Mouse (Mus musculus): ENCODE data around the gene Vwa8.
"Not testable (repeated sequence)": the region's sequence is repeated elsewhere in the genome, so short reads cannot be mapped to it uniquely, and the experiment has no call there.

The Vwa8 gene

GRCm38 (mm10) chr14:78972424-78972823, 123.6 kb downstream of the Vwa8 start:
- Histone ChIP-seq H3K27me3 (ENCODE audit: insufficient read depth, low read length) (no peaks in the 10 kb centered on the region), H3K9me3 (ENCODE audit: low read length) (no peaks in the 10 kb centered on the region), H3K4me1 (replicated peaks; ENCODE audit: low read depth, low read length) (no peaks in the 10 kb centered on the region), H3K4me3 (replicated peaks; ENCODE audit: low read length) (no peak overlapping the region), H3K36me3 (ENCODE audit: insufficient read depth, low read length) (peaks cover 5% of the 10 kb centered on the region; the same call in 1 of the 2 replicates)
- TF ChIP-seq CTCF (conservative IDR thresholded peaks at IDR 0.05; ENCODE audit: low read length) (no peak), NANOG (IDR thresholded peaks at IDR 0.05; ENCODE audit: borderline replicate concordance, low read length) (no peak), POU5F1 (IDR thresholded peaks at IDR 0.05; ENCODE audit: borderline replicate concordance, low read length) (no peak)

GRCm38 (mm10) chr14:78983104-78983503, 134.3 kb downstream of the Vwa8 start:
- no peak for TF ChIP-seq POU5F1 (IDR thresholded peaks at IDR 0.05; ENCODE audit: borderline replicate concordance, low read length)
- no peak for TF ChIP-seq NANOG (IDR thresholded peaks at IDR 0.05; ENCODE audit: borderline replicate concordance, low read length)
- H3K27me3 ChIP-seq (ENCODE audit: insufficient read depth, low read length): no peaks in the 10 kb centered on the region
- H3K36me3 ChIP-seq (ENCODE audit: insufficient read depth, low read length): peaks cover 14% of the 10 kb centered on the region
- no peak overlapping the region for H3K4me3 ChIP-seq (replicated peaks; ENCODE audit: low read length)
- H3K9me3 ChIP-seq (ENCODE audit: low read length): no peaks in the 10 kb centered on the region
- no peaks in the 10 kb centered on the region for H3K4me1 ChIP-seq (replicated peaks; ENCODE audit: low read depth, low read length)

DNA sequence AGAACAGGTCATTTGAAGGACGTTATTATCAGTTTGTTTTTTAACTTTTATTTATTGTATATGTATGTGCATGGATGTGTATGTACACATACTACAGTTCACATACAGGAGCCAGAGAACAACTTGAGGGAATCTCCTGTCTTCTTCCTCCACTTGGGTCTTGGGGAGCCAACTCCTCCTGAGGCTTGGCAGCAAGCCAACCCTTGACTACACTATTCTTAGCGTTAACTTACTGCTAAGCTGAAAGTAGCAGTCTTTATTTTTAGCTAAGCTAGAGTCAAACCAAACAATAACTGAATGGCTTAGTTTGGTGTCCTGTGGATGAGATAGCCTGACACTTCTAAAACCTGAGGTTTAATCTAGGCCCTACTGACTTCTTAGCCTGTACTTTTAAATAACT, 135.4 kb downstream of the Vwa8 start:
- peaks cover 17% of the 10 kb centered on the region for H3K36me3 ChIP-seq (ENCODE audit: insufficient read depth, low read length)
- no peak for TF ChIP-seq CTCF (conservative IDR thresholded peaks at IDR 0.05; ENCODE audit: low read length)
- no peak for TF ChIP-seq POU5F1 (IDR thresholded peaks at IDR 0.05; ENCODE audit: borderline replicate concordance, low read length)
- TF ChIP-seq NANOG (IDR thresholded peaks at IDR 0.05; ENCODE audit: borderline replicate concordance, low read length): no peak
- no peaks in the 10 kb centered on the region for H3K4me1 ChIP-seq (replicated peaks; ENCODE audit: low read depth, low read length)
- H3K27me3 ChIP-seq (ENCODE audit: insufficient read depth, low read length): no peaks in the 10 kb centered on the region
- no peaks in the 10 kb centered on the region for H3K9me3 ChIP-seq (ENCODE audit: low read length)
- H3K4me3 ChIP-seq (replicated peaks; ENCODE audit: low read length): no peak overlapping the region

GRCm38 (mm10) chr14:78987543-78987942, 138.7 kb downstream of the Vwa8 start:
- Histone ChIP-seq H3K4me3 (replicated peaks; ENCODE audit: low read length) (no peak overlapping the region), H3K9me3 (ENCODE audit: low read length) (no peaks in the 10 kb centered on the region), H3K27me3 (ENCODE audit: insufficient read depth, low read length) (no peaks in the 10 kb centered on the region), H3K4me1 (replicated peaks; ENCODE audit: low read depth, low read length) (no peaks in the 10 kb centered on the region), H3K36me3 (ENCODE audit: insufficient read depth, low read length) (peaks cover 15% of the 10 kb centered on the region)
- TF ChIP-seq POU5F1 (IDR thresholded peaks at IDR 0.05; ENCODE audit: borderline replicate concordance, low read length): no peak
- TF ChIP-seq CTCF (conservative IDR thresholded peaks at IDR 0.05; ENCODE audit: low read length): no peak
- TF ChIP-seq NANOG (IDR thresholded peaks at IDR 0.05; ENCODE audit: borderline replicate concordance, low read length): no peak

DNA sequence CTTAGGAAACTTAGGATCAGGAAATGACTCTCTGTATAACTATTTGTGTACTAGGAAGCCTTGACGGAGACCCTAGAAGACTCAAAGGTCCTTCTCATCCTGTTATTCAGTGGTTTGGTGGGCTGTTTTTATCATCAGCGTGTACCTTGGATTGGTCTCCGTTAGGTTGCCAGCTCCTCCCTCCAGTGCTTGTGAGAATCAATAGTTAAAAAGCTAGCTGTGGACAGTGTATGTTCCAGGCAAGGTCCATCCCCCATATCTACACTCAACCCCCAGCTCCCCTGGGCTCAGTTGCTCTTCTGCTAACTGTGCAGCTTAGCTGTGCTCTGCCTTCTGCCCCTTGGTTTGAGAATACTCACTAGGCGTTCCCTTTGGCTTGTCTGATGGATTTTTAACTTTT, 143.6 kb downstream of the Vwa8 start:
- peaks cover 31% of the 10 kb centered on the region for H3K36me3 ChIP-seq (ENCODE audit: insufficient read depth, low read length)
- no peak overlapping the region for H3K4me3 ChIP-seq (replicated peaks; ENCODE audit: low read length)
- H3K9me3 ChIP-seq (ENCODE audit: low read length): no peaks in the 10 kb centered on the region
- TF ChIP-seq POU5F1 (IDR thresholded peaks at IDR 0.05; ENCODE audit: borderline replicate concordance, low read length) (no peak), NANOG (IDR thresholded peaks at IDR 0.05; ENCODE audit: borderline replicate concordance, low read length) (no peak), CTCF (conservative IDR thresholded peaks at IDR 0.05; ENCODE audit: low read length) (no peak)
- H3K4me1 ChIP-seq (replicated peaks; ENCODE audit: low read depth, low read length): no peaks in the 10 kb centered on the region
- H3K27me3 ChIP-seq (ENCODE audit: insufficient read depth, low read length): no peaks in the 10 kb centered on the region

- TF ChIP-seq NANOG (IDR thresholded peaks at IDR 0.05; ENCODE audit: borderline replicate concordance, low read length): no peak
- Histone ChIP-seq H3K4me3 (replicated peaks; ENCODE audit: low read length) (no peak overlapping the region), H3K4me1 (replicated peaks; ENCODE audit: low read depth, low read length) (no peaks in the 10 kb centered on the region), H3K9me3 (ENCODE audit: low read length) (no peaks in the 10 kb centered on the region), H3K27me3 (ENCODE audit: insufficient read depth, low read length) (no peaks in the 10 kb centered on the region), H3K36me3 (ENCODE audit: insufficient read depth, low read length) (peaks cover 25% of the 10 kb centered on the region)
Observed at GRCm38 (mm10) chr14:78993515-78993914, 144.7 kb downstream of the Vwa8 start.

DNA sequence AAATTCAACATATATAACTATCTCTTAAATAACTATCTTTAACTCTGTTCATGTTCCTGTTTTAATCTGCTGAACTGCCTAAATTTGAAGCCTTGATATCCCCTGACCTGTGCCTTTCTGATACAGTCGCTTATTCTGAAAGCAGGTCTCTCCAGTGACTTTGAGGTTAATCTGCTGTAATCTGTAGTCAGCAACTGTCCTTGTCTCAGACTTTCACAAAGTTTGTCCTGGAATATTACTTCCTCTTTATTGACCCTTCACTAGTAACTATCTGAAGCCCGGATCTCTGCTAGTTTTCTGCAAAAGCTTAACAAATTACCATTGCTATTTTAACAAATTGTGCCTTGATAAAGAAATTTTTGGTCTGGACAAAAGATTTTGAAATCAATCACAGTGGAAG, 147.5 kb downstream of the Vwa8 start:
- H3K36me3 ChIP-seq (ENCODE audit: insufficient read depth, low read length): peaks cover 25% of the 10 kb centered on the region
- no peaks in the 10 kb centered on the region for H3K4me1 ChIP-seq (replicated peaks; ENCODE audit: low read depth, low read length)
- H3K9me3 ChIP-seq (ENCODE audit: low read length): no peaks in the 10 kb centered on the region
- H3K27me3 ChIP-seq (ENCODE audit: insufficient read depth, low read length): no peaks in the 10 kb centered on the region
- no peak for TF ChIP-seq CTCF (conservative IDR thresholded peaks at IDR 0.05; ENCODE audit: low read length)
- no peak for TF ChIP-seq POU5F1 (IDR thresholded peaks at IDR 0.05; ENCODE audit: borderline replicate concordance, low read length)
- no peak for TF ChIP-seq NANOG (IDR thresholded peaks at IDR 0.05; ENCODE audit: borderline replicate concordance, low read length)
- no peak overlapping the region for H3K4me3 ChIP-seq (replicated peaks; ENCODE audit: low read length)

DNA sequence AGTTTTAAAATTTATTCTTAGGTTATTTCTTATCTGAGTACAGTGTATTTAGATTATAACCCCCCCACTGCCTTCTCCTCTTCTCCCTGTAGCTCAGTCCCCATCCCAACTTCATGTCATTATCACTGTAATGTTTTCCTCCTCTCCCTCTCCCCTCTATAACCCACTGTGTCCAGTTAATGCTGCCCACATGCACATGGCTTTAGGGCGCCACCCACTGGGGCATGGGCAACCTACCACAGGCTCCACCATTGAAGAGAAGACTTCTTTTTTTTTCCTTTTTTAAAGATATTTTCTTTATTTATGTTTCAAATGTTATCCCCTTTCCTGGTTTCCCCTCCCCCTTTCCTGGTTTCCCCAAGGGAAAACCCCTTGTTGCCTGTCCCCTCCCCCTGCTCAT, 154.7 kb downstream of the Vwa8 start:
- no peaks in the 10 kb centered on the region for H3K27me3 ChIP-seq (ENCODE audit: insufficient read depth, low read length)
- 0 out of 2 replicates have a peak, but pooled peaks cover 2% of the 10 kb centered on the region for H3K4me1 ChIP-seq (replicated peaks; ENCODE audit: low read depth, low read length)
- H3K9me3 ChIP-seq (ENCODE audit: low read length): no peaks in the 10 kb centered on the region
- TF ChIP-seq NANOG (IDR thresholded peaks at IDR 0.05; ENCODE audit: borderline replicate concordance, low read length): no peak
- no peak overlapping the region for H3K4me3 ChIP-seq (replicated peaks; ENCODE audit: low read length)
- H3K36me3 ChIP-seq (ENCODE audit: insufficient read depth, low read length): peaks cover 9% of the 10 kb centered on the region

DNA sequence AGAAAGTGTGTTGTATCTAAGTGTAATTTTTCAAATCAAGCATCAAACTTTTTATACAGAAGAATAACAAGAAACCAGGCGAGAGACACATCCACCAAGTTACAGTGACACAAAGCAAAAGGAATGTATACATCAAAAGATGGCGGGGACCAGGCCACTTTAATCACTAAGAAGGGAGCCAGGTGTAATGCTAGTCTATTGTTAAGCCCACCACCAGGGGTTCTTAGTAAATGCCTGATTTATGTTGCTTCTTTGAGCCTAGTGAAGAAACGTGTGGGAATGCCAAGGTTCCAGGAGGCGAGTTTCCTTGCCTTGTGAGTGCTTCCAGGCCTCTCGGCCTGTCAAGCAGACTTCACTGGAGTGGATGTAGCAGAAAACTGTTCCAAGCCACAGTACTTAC, 168.9 kb downstream of the Vwa8 start:
- peaks cover 59% of the 10 kb centered on the region for H3K4me1 ChIP-seq (replicated peaks; ENCODE audit: low read depth, low read length)
- H3K9me3 ChIP-seq (ENCODE audit: low read length); H3K27me3 ChIP-seq (ENCODE audit: insufficient read depth, low read length); H3K4me3 ChIP-seq (replicated peaks; ENCODE audit: low read length): not testable (repeated sequence)
- peaks cover 11% of the 10 kb centered on the region; the same call in 1 of the 2 replicates for H3K36me3 ChIP-seq (ENCODE audit: insufficient read depth, low read length)
